Mouse (Mus musculus) olfactory bulb, adult 2 months (tissue): Measurements from ENCODE around the gene Prim1.

ENCODE experiments used
- CTCF ChIP-seq: fragments of 200-500 bp; IDR thresholded peaks from 2 replicates; pipeline ENCODE4 v1.5.1; 2012; ENCODE audit warnings: low read depth, mild to moderate bottlenecking, low read length, moderate library complexity; ENCODE audit not compliant: insufficient read depth
- POLR2A ChIP-seq: fragments of 200-500 bp; IDR thresholded peaks from 2 replicates; pipeline ENCODE4 v1.6.1; 2012; ENCODE audit warnings: mild to moderate bottlenecking, low read depth, low read length, moderate library complexity; ENCODE audit not compliant: insufficient read depth

GRCm38 (mm10) chr10:128069201-128069600 lies 54.2 kb downstream of the Prim1 start:
- TF ChIP-seq CTCF (no peak), POLR2A (no peak)
